Mouse (Mus musculus): ENCODE measurements around the gene Ogdh.
A peak's percentile ranks its signal among the peaks of the same experiment; 100 is the strongest.

DNA sequence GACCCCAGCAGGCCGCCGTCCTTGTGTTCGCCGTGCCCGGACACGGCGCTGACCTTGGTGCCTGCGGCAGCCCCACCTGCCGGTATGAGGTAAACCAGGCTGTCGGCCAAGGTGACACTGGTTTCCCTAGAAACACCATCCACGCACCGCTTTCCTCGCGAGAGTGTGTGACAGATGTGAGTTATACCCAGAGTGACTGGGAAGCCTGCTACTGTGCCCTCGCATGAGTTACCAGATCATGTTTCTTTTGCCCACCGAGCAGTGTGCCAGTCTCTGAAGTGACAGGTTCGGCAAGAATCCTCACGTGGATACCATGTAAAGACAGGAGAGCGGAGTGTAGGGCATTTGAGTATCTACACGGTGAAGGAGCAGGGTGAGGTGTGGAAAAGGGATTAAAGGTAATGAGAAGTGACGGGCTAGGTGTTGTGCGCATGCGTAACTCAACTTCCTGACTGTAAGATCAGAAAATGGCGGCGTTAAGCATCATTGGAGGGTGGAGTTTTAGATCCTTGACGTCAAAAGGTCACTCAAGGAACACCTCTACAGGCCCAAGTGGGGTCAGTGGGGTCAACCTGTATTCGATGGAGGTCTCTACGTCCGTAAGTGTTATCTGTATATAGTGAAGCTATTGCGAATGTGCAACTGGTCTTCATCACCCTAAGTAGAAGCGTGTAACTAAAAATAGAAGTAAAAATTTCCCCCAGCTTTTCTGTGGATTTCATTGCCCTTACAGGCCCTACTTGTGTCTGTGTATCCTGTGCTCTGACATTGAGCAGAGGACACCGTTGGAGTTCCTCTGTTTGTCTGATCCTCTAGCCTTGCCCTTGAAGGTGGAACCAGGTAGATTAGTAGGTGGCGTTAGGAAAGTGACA lies 919 bp downstream of the Ogdh start:
- no peak for TF ChIP-seq ZNF384 (IDR thresholded peaks at IDR 0.05; ENCODE audit: low read depth, low read length)
- TF ChIP-seq HCFC1 (IDR thresholded peaks at IDR 0.05; ENCODE audit: borderline replicate concordance, insufficient read depth, low read length) = peak; percentile 71; the same call in 1 of the 2 replicates
- TF ChIP-seq ZC3H11A (IDR thresholded peaks at IDR 0.05; ENCODE audit: borderline replicate concordance, low read depth, low read length) = no peak
- peak; percentile 95 for TF ChIP-seq CHD2 (IDR thresholded peaks at IDR 0.05; ENCODE audit: low read depth, low read length)
- no peak for TF ChIP-seq MAFK (IDR thresholded peaks at IDR 0.05; ENCODE audit: insufficient read depth, low read depth, low read length)
